Mouse (Mus musculus): ENCODE data around the gene Fasn. TPM values are rescaled to one million over a fixed set of nuclear protein-coding genes. Genes with fewer than 3 reads are reported as not detected.
"Not testable (repeated sequence)": the region's sequence is repeated elsewhere in the genome, so short reads cannot be mapped to it uniquely, and the experiment has no call there.

The Fasn gene
- 83.6 and 89.2 TPM in 2 replicates for polyA plus RNA-seq (2015; fragmentation: Nextera tagmentation; extraction: Ambion mirVana)

- Histone ChIP-seq H3K27me3 (no peaks in the 10 kb centered on the region), H3K9me3 (no peaks in the 10 kb centered on the region), H3K4me3 (replicated peaks) (peak within 1 kb of the TSS; percentile 90), H3K27ac (peak within 1 kb of the TSS; percentile 100), H3K4me2 (replicated peaks) (peak within 1 kb of the TSS; percentile 99), H3K4me1 (replicated peaks) (peaks cover 47% of the 10 kb centered on the region), H3K9ac (replicated peaks) (peak within 1 kb of the TSS; percentile 94), H3K36me3 (peaks cover 32% of the 10 kb centered on the region)
- WGBS, result under 1% methylated on average over 94 of the region's 109 CpGs
- ATAC-seq, result peak; percentile 91
Observed at GRCm38 (mm10) chr11:120823956-120824786, at the start of gene Fasn. TSS of gene Fasn (minus strand) at chr11:120824547.

DNA sequence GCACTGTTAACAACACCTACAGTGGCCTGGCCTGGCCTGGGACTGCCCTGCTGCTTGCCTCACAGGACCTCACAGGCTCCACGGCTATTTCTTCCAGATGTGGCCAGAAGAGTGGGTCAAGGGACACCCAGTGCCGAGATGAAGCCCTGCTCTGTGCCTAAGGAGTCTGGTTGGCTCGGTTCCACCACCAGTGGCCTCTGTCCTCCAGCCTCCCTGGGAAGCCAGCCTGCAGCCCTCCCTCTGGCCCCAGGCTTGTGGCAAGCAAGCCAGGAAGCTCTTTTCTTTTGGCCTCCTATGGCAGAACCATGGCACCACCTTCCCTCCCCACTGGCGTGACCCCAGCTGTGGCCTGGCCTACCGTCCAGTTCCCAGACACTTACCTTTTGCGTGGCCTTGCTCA is 48.9 kb upstream of the Fasn start:
- Histone ChIP-seq H3K4me2 (replicated peaks) (no peak overlapping the region), H3K9me3 (no peaks in the 10 kb centered on the region), H3K4me1 (replicated peaks) (no peaks in the 10 kb centered on the region), H3K27ac (no peak overlapping the region), H3K9ac (replicated peaks) (no peak overlapping the region), H3K4me3 (replicated peaks) (no peak overlapping the region), H3K36me3 (peaks cover 5% of the 10 kb centered on the region; the same call in 1 of the 2 replicates), H3K27me3 (no peaks in the 10 kb centered on the region)
- ATAC-seq, result no peak
- WGBS, result 89% methylated on average over 6 of the region's 6 CpGs

DNA sequence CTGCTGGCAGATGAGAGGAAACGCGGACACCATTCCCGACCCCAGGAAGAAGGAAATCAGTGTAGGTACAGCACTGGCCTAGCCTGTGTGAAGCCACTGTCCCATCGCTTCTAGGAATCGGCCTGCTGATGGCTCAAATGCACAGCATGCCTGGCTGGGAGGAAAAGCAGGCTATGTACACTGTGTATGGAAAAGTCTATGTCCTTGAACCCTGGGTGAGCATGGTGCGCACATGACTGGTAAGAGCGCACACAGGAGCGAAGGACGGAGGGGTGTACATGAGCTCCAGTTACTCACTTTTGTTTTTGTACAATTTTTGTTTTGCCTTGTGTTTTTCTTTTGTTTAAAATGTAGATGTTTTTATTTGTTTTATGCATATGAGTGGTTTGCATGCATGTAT is 47.2 kb upstream of the Fasn start:
- 96% methylated on average over 9 of the region's 9 CpGs for WGBS
- no peak overlapping the region for H3K27ac ChIP-seq
- no peaks in the 10 kb centered on the region for H3K36me3 ChIP-seq
- H3K4me3 ChIP-seq (replicated peaks), result no peak overlapping the region
- H3K9ac ChIP-seq (replicated peaks), result no peak overlapping the region
- H3K9me3 ChIP-seq, result no peaks in the 10 kb centered on the region
- no peak for ATAC-seq
- no peaks in the 10 kb centered on the region for H3K4me1 ChIP-seq (replicated peaks)
- no peak overlapping the region for H3K4me2 ChIP-seq (replicated peaks)
- no peaks in the 10 kb centered on the region for H3K27me3 ChIP-seq

DNA sequence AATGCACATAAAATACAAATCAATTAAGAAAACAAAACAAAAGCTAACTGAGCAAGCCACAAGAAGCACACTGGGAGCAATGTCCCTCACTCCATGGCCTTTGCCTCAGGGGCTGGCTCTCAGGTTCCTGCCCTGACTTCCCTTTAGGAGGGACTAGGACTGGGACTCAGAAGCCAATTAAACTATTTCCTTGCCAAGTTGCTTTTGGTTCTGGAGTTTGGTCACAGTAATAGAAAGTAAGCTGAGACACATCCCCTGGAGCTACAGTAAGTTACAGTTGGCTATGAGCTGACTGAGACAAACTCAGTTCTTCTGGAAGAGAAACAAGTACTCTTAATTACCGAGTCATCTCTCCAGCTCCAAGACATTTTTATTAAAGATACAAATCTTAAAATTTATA is 41.5 kb upstream of the Fasn start:
- no peak for ATAC-seq

DNA sequence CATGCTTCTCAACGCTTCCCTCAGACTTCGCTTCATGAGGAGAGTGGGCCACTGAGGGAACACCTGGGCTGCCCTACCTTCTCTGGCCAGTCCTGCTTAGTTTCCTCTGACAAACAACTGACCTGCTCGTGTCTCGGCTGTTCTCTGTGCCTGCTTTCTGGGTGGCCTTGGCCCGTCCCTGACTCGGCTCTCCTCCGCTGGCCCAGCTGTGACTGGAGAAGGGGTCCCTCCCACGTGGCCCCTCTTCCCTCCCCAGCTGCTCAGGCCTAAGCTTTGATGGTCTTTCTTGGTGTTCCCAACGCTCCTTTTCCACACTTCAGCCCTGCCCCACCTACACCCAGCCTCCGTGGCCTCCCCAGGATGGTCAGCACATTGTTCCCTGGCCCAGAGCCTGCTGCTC is 38.5 kb upstream of the Fasn start:
- ATAC-seq, result no peak
- Histone ChIP-seq H3K9me3 (no peaks in the 10 kb centered on the region), H3K4me3 (replicated peaks) (no peak overlapping the region), H3K27ac (no peak overlapping the region), H3K4me1 (replicated peaks) (no peaks in the 10 kb centered on the region), H3K36me3 (peaks cover 39% of the 10 kb centered on the region), H3K4me2 (replicated peaks) (no peak overlapping the region), H3K9ac (replicated peaks) (no peak overlapping the region), H3K27me3 (no peaks in the 10 kb centered on the region)
- 86% methylated on average over 10 of the region's 10 CpGs for WGBS

More for the DNA sequence above, 41.5 kb upstream of the Fasn start:
- Histone ChIP-seq H3K4me2 (replicated peaks) (no peak overlapping the region), H3K9me3 (no peaks in the 10 kb centered on the region), H3K4me1 (replicated peaks) (no peaks in the 10 kb centered on the region), H3K27ac (no peak overlapping the region), H3K4me3 (replicated peaks) (no peak overlapping the region), H3K9ac (replicated peaks) (no peak overlapping the region), H3K27me3 (no peaks in the 10 kb centered on the region), H3K36me3 (peaks cover 12% of the 10 kb centered on the region)
- 100% methylated on average over 1 of the region's 1 CpGs for WGBS

DNA sequence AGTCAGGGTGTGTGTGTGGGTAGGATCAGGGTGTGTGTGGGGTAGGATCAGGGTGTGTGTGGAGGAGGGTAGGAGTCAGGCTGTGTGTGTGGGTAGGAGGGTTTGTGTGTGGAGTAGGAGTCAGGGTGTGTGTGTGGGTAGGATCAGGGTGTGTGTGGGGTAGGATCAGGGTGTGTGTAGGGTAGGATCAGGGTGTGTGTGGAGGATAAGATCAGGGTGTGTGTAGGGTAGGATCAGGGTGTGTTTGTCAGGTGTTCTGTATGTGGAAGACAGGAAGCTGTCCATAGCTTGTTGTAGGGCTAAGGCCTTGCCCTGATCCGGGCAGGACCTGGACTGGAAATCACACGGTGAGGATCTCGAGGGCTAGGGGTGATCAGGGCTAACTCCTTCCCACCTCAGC is 31.6 kb upstream of the Fasn start:
- peaks cover 41% of the 10 kb centered on the region for H3K36me3 ChIP-seq
- H3K27ac ChIP-seq; H3K9me3 ChIP-seq; H3K4me2 ChIP-seq (replicated peaks); H3K9ac ChIP-seq (replicated peaks); H3K27me3 ChIP-seq; ATAC-seq; H3K4me1 ChIP-seq (replicated peaks); H3K4me3 ChIP-seq (replicated peaks): not testable (repeated sequence)
- 97% methylated on average over 3 of the region's 3 CpGs for WGBS

DNA sequence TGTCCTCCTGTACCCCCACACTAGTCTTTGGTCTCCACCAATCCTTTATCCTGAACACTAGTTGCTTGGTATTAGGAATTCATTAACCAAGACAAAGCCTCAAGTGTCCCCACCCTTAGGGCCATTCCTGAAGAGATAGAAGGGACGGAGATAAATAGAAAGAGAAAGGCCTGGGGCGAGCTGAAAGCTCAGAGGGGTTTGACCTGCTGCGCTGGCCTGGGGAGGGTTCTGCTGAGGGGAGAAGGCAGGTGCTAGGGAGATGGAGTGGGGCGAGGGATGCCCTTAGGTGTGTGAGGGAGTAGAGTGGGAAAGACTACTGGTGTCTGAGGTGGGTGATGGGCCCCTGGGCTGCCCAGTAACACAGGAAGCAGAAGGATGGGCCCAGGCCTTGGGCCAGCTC is 29.4 kb upstream of the Fasn start:
- no peak overlapping the region for H3K4me2 ChIP-seq (replicated peaks)
- WGBS, result 74% methylated on average over 4 of the region's 4 CpGs
- H3K4me3 ChIP-seq (replicated peaks), result no peak overlapping the region
- H3K9me3 ChIP-seq, result no peaks in the 10 kb centered on the region
- no peaks in the 10 kb centered on the region for H3K27me3 ChIP-seq
- no peak overlapping the region; the same call in 1 of the 2 replicates for H3K9ac ChIP-seq (replicated peaks)
- H3K27ac ChIP-seq, result no peak overlapping the region
- peaks cover 21% of the 10 kb centered on the region for H3K36me3 ChIP-seq
- ATAC-seq, result no peak
- H3K4me1 ChIP-seq (replicated peaks), result no peaks in the 10 kb centered on the region

GRCm38 (mm10) chr11:120853158-120853557 is 28.8 kb upstream of the Fasn start:
- H3K27ac ChIP-seq, result no peak overlapping the region
- H3K4me1 ChIP-seq (replicated peaks), result no peaks in the 10 kb centered on the region
- H3K27me3 ChIP-seq, result no peaks in the 10 kb centered on the region
- no peak overlapping the region for H3K4me3 ChIP-seq (replicated peaks)
- ATAC-seq, result no peak
- H3K9me3 ChIP-seq, result no peaks in the 10 kb centered on the region
- H3K9ac ChIP-seq (replicated peaks), result no peak overlapping the region
- H3K36me3 ChIP-seq, result peaks cover 15% of the 10 kb centered on the region
- 99% methylated on average over 4 of the region's 4 CpGs for WGBS
- H3K4me2 ChIP-seq (replicated peaks), result no peak overlapping the region

DNA sequence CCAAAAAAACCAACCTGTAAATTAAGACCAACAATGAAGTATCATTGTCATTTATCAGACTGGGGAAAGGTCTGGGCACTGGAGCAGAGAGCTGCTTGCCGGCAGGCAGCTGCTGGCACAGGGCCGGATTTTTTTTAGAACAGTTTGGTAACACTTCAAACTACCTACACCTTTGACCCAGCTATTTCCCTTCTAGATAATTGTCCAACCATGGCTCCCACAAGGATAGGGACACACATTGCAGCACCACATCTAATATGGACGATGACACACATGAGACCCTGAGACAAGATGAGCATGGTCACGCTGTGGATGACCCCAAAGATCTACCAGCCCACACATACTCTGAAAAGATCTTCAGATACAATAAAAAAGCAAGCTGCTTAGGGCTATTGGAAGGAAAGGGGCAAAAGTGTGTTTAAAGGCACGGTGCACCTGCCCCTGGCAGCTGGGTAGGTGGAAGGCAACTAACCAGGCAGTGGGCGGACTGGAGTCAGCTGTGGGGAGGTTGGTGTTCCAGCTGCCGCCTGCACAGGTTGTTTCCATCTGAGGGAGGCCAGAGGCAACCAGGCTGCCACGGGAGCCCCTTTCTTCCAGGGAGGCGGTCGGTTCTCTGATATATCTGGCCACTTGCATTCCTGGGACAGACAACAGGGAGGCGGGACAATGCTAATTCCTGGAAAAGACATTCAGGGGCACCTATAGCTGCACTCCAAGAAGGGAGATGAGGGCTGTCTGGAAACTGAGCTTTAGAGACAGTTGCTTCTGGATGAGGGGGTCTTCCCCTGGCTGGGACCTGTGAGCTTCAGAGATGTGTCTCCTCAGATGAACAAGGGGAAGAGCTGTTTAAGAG is 28.0 kb upstream of the Fasn start:
- peaks cover 7% of the 10 kb centered on the region; the same call in 1 of the 2 replicates for H3K36me3 ChIP-seq
- H3K4me1 ChIP-seq (replicated peaks), result no peaks in the 10 kb centered on the region
- no peak overlapping the region for H3K4me3 ChIP-seq (replicated peaks)
- no peaks in the 10 kb centered on the region for H3K27me3 ChIP-seq
- H3K9ac ChIP-seq (replicated peaks), result no peak overlapping the region
- H3K9me3 ChIP-seq, result no peaks in the 10 kb centered on the region
- no peak overlapping the region for H3K4me2 ChIP-seq (replicated peaks)
- ATAC-seq, result no peak
- no peak overlapping the region for H3K27ac ChIP-seq
- 70% methylated on average over 11 of the region's 11 CpGs for WGBS

DNA sequence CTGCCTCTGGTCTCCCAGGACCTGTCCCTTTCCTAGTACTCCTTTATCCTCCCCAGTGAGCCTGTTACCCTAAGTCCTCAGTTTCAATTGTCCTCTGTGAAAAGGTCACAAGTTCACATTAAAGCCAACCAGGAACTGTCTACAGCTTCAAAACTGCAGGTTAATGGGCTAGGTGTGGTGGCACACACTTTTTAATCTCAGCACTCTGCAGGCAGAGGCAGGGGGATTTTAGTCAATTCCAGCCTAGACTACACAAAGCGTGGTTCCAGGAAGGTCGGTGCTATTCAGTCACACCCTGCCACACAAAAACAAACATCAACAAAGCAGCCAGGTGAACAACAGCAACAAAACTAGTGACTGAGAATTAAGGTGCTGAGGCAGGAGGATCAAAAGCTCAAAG is 27.2 kb upstream of the Fasn start:
- no peak for ATAC-seq
- Histone ChIP-seq H3K4me3 (replicated peaks) (no peak overlapping the region), H3K9ac (replicated peaks) (no peak overlapping the region), H3K27me3 (no peaks in the 10 kb centered on the region), H3K4me2 (replicated peaks) (no peak overlapping the region), H3K9me3 (no peaks in the 10 kb centered on the region), H3K36me3 (0 out of 2 replicates have a peak, but pooled peaks cover under 1% of the 10 kb centered on the region), H3K27ac (no peak overlapping the region), H3K4me1 (replicated peaks) (no peaks in the 10 kb centered on the region)
- 84% methylated on average over 2 of the region's 2 CpGs for WGBS

DNA sequence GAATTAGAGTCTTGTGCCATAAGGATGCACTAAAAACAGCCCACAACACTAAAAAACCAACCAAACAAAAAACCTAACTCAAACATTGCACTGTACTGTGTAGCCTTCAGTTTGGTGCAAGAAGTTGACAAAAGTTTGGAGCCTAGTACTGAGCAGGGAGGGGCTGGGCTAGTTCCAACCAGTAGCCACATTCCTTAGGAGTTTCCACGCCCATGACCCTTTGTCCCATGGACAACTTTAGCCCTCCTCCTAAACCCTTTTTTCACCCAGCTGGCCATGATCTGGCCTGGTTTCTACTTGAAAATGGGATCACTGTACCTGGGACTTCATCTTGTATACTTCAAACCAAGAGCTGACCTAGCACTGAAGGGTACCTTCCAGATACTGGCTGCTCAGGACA is 26.8 kb upstream of the Fasn start:
- Histone ChIP-seq H3K4me1 (replicated peaks) (no peaks in the 10 kb centered on the region), H3K36me3 (no peaks in the 10 kb centered on the region), H3K9me3 (no peaks in the 10 kb centered on the region), H3K4me3 (replicated peaks) (no peak overlapping the region), H3K4me2 (replicated peaks) (no peak overlapping the region), H3K27ac (no peak overlapping the region), H3K9ac (replicated peaks) (no peak overlapping the region), H3K27me3 (no peaks in the 10 kb centered on the region)
- WGBS, result 76% methylated on average over 1 of the region's 1 CpGs
- ATAC-seq, result no peak

DNA sequence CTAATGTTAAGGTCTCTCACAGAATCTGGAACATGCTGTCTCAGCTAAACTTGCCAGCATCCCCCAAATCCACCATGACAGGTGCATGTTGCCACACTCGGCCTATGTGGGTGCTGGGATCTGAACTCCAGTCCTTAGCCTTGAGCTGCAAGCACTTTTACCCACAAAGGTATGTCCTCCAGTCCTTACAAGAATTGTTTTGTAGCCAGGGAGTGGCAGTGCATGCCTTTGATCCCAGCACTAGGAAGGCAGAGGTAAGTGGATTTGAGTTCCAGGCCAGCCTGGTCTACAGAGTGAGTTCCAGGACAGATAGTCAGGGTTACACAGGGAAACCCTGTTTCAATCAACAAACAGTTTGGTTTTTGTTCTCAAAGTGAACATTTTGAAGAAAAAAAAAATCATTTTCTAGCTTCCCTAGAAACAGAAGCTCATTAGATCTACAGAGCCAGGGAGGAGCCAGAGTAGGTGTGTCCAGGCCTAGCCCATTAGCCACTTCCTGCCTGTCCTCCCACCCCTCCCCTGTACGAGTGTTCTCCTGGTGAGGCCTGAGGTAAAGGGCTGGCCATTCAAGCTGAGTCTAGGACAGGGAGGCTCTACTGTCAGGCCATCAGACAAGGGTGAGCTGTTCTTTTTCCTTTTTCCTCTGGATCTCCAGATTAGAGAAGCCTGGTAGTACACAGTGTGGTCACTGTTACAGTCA is 26.1 kb upstream of the Fasn start:
- H3K4me3 ChIP-seq (replicated peaks), result no peak overlapping the region
- ATAC-seq, result no peak
- 69% methylated on average over 2 of the region's 2 CpGs for WGBS

More for the DNA sequence above, 26.1 kb upstream of the Fasn start:
- no peaks in the 10 kb centered on the region for H3K36me3 ChIP-seq
- no peak overlapping the region for H3K4me2 ChIP-seq (replicated peaks)
- H3K27ac ChIP-seq, result no peak overlapping the region
- no peak overlapping the region for H3K9ac ChIP-seq (replicated peaks)
- H3K27me3 ChIP-seq, result no peaks in the 10 kb centered on the region
- H3K9me3 ChIP-seq, result no peaks in the 10 kb centered on the region
- no peaks in the 10 kb centered on the region for H3K4me1 ChIP-seq (replicated peaks)
